In the genomic region with DNA sequence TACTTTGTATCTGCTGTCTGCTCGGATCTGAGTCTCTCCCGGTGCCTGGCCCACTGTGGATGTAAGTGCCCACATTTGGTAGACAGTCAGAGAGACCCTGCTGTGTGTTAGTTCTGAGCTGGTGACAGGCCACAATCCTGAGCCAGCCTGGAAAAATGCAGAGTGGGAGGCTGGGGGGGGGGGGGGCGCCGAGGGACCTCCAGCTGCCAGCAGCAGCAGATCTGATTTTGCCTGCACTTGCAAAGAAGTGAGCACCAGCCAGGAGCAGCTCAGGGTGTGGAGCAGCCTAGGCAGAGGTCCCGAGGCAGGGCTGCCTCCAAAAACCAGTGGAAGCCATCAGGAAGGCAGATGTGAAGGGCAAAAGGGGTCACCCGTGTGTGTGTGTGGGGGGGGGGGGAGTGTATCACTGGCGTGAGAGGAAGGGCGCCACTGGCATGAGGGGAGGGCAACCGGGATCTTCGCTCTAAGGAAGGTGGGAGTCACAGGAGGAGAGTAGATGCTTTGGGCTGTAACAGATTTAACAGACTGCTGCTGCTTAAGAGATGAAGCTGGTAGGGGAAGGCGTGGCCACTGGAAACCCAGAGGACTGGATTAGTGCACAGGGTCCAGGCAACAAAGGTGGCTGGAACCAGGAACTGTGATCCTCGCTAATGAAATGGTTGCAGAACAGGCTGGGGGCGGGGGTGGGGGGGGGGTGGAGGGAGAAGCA, we compare ENCODE assay signal across 8 mouse cellular contexts.
DNase-seq lines count a peak whose midpoint lies in the region; ATAC-seq lines count a peak whose summit lies in the region.

No protein-coding gene starts in this region.

- peaks cover 21% of the 10 kb centered on the region; the same call in 1 of the 2 replicates for H3K4me1 ChIP-seq in lung, embryonic 15.5 days
- peaks cover 39% of the 10 kb centered on the region for H3K4me1 ChIP-seq in embryonic facial prominence, embryonic 12.5 days
- peaks cover 13% of the 10 kb centered on the region for H3K4me1 ChIP-seq in intestine, embryonic 16.5 days (ENCODE audit: control insufficient read depth, insufficient read depth, low read length)

- peak overlapping the region; percentile 55 for H3K4me2 ChIP-seq in lung, embryonic 15.5 days
- H3K4me2 ChIP-seq in embryonic facial prominence, embryonic 12.5 days (replicated peaks) = peak overlapping the region; percentile 53
- H3K4me2 ChIP-seq in intestine, embryonic 16.5 days (ENCODE audit: low read depth, low read length) = peak overlapping the region; percentile 55

- H3K27ac ChIP-seq in lung, embryonic 15.5 days = no peak overlapping the region
- H3K27ac ChIP-seq in embryonic facial prominence, embryonic 12.5 days = peak overlapping the region; percentile 83
- H3K27ac ChIP-seq in intestine, embryonic 16.5 days (ENCODE audit: low read length) = no peak overlapping the region

- intact Hi-C loops in left cerebral cortex, postnatal 10 days (cut with DNase I) = no loop called here

- 26% methylated on average over 9 of the region's 13 CpGs for WGBS in lung, embryonic 15.5 days
- 8% methylated on average over 9 of the region's 13 CpGs for WGBS in embryonic facial prominence, embryonic 12.5 days
- WGBS in intestine, embryonic 16.5 days = 29% methylated on average over 12 of the region's 13 CpGs

- H3K4me3 ChIP-seq in lung, embryonic 15.5 days = no peak overlapping the region
- H3K4me3 ChIP-seq in embryonic facial prominence, embryonic 12.5 days = peak overlapping the region; percentile 27
- H3K4me3 ChIP-seq in intestine, embryonic 16.5 days (ENCODE audit: low read length) = peak overlapping the region; percentile 32; the same call in 1 of the 2 replicates

- peak; percentile 47; the same call in 1 of the 2 replicates for ATAC-seq in lung, embryonic 15.5 days (ENCODE audit: borderline replicate concordance, extremely low read depth, low FRiP score, low TSS enrichment)
- ATAC-seq in embryonic facial prominence, embryonic 12.5 days (ENCODE audit: insufficient number of reproducible peaks, insufficient read depth, low FRiP score, low TSS enrichment) = peak; percentile 33; the same call in 1 of the 2 replicates
- peak; percentile 25; the same call in 1 of the 2 replicates for ATAC-seq in intestine, embryonic 16.5 days

- H3K9me3 ChIP-seq in lung, embryonic 15.5 days = no peaks in the 10 kb centered on the region
- no peaks in the 10 kb centered on the region for H3K9me3 ChIP-seq in embryonic facial prominence, embryonic 12.5 days
- no peaks in the 10 kb centered on the region for H3K9me3 ChIP-seq in intestine, embryonic 16.5 days (ENCODE audit: control insufficient read depth, low read length)

- H3K36me3 ChIP-seq in lung, embryonic 15.5 days = no peaks in the 10 kb centered on the region
- no peaks in the 10 kb centered on the region for H3K36me3 ChIP-seq in embryonic facial prominence, embryonic 12.5 days
- H3K36me3 ChIP-seq in intestine, embryonic 16.5 days (ENCODE audit: control insufficient read depth, insufficient read depth, low read length) = no peaks in the 10 kb centered on the region

- H3K27me3 ChIP-seq in lung, embryonic 15.5 days = peaks cover 4% of the 10 kb centered on the region; the same call in 1 of the 2 replicates
- no peaks in the 10 kb centered on the region for H3K27me3 ChIP-seq in embryonic facial prominence, embryonic 12.5 days
- H3K27me3 ChIP-seq in intestine, embryonic 16.5 days (replicated peaks; ENCODE audit: control insufficient read depth, insufficient read depth, low read length) = no peaks in the 10 kb centered on the region

- DNase-seq in lung, postnatal 14 days = no peak
- DNase-seq in retina, postnatal 1 day = peak; percentile 90
- DNase-seq in ovary, adult 18-20 months (ENCODE audit: low spot score) = no peak
- no peak for DNase-seq in left cerebral cortex, postnatal 10 days (ENCODE audit: extremely low spot score in 1 of 2, low spot score in 2 of 2)
- DNase-seq in layer of hippocampus, adult 18-20 months (ENCODE audit: low spot score in 2 of 2) = no peak

- 0 out of 2 replicates have a peak overlapping the region, but pooled peaks have one; percentile 13 for H3K9ac ChIP-seq in lung, embryonic 15.5 days
- peak overlapping the region; percentile 46; the same call in 1 of the 2 replicates for H3K9ac ChIP-seq in embryonic facial prominence, embryonic 12.5 days
- peak overlapping the region; percentile 64 for H3K9ac ChIP-seq in intestine, embryonic 16.5 days (ENCODE audit: low read depth, low read length)

Comparison
In these comparisons a context has a peak if more than half of its experiments do, and no peak if none do; other contexts are left out.
1. H3K9ac ChIP-seq: peak in every context shown above with its lines; median percentile 64 in intestine, embryonic 16.5 days; 46 in embryonic facial prominence, embryonic 12.5 days; 13 in lung, embryonic 15.5 days.